Mouse (Mus musculus): Measurements from ENCODE around the gene Atraid. TPM values are rescaled to one million over a fixed set of nuclear protein-coding genes. Genes with fewer than 3 reads are reported as not detected.
"Not testable (repeated sequence)": the region's sequence is repeated elsewhere in the genome, so short reads cannot be mapped to it uniquely, and the experiment has no call there.

Atraid gene
- polyA plus RNA-seq, 1 experiment from 2014 or later = 147 TPM

- no peak for ATAC-seq (ENCODE audit: low FRiP score, low read depth)
- 85% methylated on average over 8 of the region's 8 CpGs for WGBS
Measured at GRCm38 (mm10) chr5:31031508-31031907, 16.6 kb upstream of the Atraid start.

GRCm38 (mm10) chr5:31034669-31035068 lies 13.4 kb upstream of the Atraid start:
- no peaks in the 10 kb centered on the region for H3K9me3 ChIP-seq
- 0 out of 2 replicates have a peak, but pooled peaks cover 2% of the 10 kb centered on the region for H3K27me3 ChIP-seq
- H3K4me2 ChIP-seq (replicated peaks) = no peak overlapping the region
- no peak overlapping the region for H3K9ac ChIP-seq
- H3K4me3 ChIP-seq = no peak overlapping the region
- no peaks in the 10 kb centered on the region for H3K4me1 ChIP-seq
- H3K27ac ChIP-seq = no peak overlapping the region
- WGBS = 80% methylated on average over 6 of the region's 6 CpGs
- H3K36me3 ChIP-seq = peaks cover 33% of the 10 kb centered on the region
- ATAC-seq (ENCODE audit: low FRiP score, low read depth) = no peak

More at GRCm38 (mm10) chr5:31031508-31031907, 16.6 kb upstream of the Atraid start:
- Histone ChIP-seq H3K36me3 (peaks cover 4% of the 10 kb centered on the region; the same call in 1 of the 2 replicates), H3K4me1 (no peaks in the 10 kb centered on the region), H3K27ac (no peak overlapping the region), H3K9ac (no peak overlapping the region), H3K27me3 (0 out of 2 replicates have a peak, but pooled peaks cover 2% of the 10 kb centered on the region), H3K4me2 (replicated peaks) (no peak overlapping the region), H3K4me3 (no peak overlapping the region), H3K9me3 (no peaks in the 10 kb centered on the region)

DNA sequence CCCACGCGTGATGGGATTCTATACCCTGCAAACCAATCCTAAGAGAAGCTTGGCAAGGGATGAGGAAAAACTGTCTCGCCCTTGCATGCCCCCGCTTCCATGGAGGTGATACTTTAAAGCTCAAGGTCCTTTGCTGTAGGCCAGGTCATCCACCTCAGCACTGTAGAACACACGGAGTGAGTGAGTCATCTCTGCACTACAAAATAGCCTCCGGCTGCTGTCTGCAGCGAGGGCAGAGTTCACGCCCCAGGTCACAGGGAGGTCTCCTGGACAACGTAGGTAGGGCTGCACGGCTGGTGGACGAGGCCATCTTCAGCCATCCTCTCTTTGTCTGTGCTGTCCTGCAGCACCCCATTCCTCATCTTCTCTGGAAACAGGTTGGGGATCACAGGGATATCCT lies 11.6 kb upstream of the Atraid start:
- H3K4me3 ChIP-seq; H3K4me1 ChIP-seq; H3K27me3 ChIP-seq; ATAC-seq (ENCODE audit: low FRiP score, low read depth); H3K9ac ChIP-seq; H3K27ac ChIP-seq; H3K4me2 ChIP-seq (replicated peaks); H3K9me3 ChIP-seq: not testable (repeated sequence)
- WGBS = 83% methylated on average over 11 of the region's 11 CpGs
- H3K36me3 ChIP-seq = peaks cover 47% of the 10 kb centered on the region

DNA sequence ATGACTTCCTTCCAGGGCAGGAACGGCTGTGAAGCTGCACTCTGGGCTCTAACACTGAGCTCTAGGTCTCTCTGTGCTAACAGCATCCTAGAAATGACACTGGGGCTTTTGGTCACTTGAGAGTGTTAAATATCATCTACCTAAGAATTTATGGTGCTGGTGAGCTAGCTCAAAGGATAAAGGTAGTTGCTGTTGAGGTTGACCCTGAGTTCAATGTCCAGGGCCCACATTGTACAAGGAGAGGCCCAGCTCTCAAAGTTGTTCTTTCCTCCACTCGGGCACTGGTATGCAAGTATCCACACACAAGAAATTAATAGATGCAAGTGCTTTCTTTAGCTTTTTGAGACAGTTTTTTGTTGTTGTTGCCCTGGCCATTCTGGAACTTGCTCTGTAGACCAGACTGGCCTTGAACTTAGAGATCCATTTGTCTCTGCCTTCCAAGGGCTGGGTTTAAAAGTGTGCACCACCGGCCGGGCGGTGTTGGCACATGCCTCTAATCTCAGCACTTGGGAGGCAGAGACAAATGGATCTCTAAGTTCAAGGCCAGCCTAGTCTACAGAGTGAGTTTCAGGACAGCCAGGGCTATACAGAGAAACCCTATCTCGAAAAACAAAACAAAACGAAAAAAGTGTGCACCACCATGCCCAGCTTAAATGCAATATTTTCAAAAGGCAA lies 9.8 kb upstream of the Atraid start:
- WGBS = 90% methylated on average over 7 of the region's 7 CpGs
- peaks cover 62% of the 10 kb centered on the region for H3K36me3 ChIP-seq
- H3K9ac ChIP-seq = no peak overlapping the region
- no peak overlapping the region for H3K4me3 ChIP-seq
- no peaks in the 10 kb centered on the region for H3K4me1 ChIP-seq
- H3K9me3 ChIP-seq = no peaks in the 10 kb centered on the region
- no peak for ATAC-seq (ENCODE audit: low FRiP score, low read depth)
- no peak overlapping the region for H3K4me2 ChIP-seq (replicated peaks)
- no peaks in the 10 kb centered on the region for H3K27me3 ChIP-seq
- no peak overlapping the region for H3K27ac ChIP-seq

GRCm38 (mm10) chr5:31046416-31046815 lies 1.7 kb upstream of the Atraid start:
- no peaks in the 10 kb centered on the region for H3K27me3 ChIP-seq
- H3K9me3 ChIP-seq = no peaks in the 10 kb centered on the region
- no peak overlapping the region for H3K4me3 ChIP-seq
- 90% methylated on average over 6 of the region's 6 CpGs for WGBS
- no peak overlapping the region for H3K27ac ChIP-seq
- H3K4me1 ChIP-seq = peaks cover 9% of the 10 kb centered on the region
- no peak overlapping the region for H3K4me2 ChIP-seq (replicated peaks)
- peaks cover 24% of the 10 kb centered on the region for H3K36me3 ChIP-seq
- no peak for ATAC-seq (ENCODE audit: low FRiP score, low read depth)
- no peak overlapping the region for H3K9ac ChIP-seq

DNA sequence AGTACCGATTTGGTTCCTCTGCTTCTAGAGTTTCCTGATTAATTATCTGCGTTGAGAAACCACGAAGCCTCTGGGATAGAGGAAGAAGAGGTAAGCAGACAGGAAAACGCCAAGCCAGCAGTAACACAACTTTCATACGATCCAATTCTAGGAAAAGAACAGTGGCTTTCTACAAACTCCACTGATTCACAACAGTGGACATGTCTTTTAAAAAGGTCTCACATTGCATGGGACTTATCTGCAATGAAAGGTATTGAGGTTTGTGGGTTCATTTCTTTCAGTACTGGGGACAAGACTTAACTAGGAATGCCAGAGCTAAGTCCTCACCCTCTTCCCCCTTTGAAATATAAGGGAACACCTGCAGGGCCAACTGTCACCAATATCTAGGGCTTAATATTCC lies 1.0 kb upstream of the Atraid start:
- H3K4me3 ChIP-seq = peak overlapping the region; percentile 73
- peak overlapping the region; percentile 88 for H3K9ac ChIP-seq
- H3K9me3 ChIP-seq = no peaks in the 10 kb centered on the region
- ATAC-seq (ENCODE audit: low FRiP score, low read depth) = no peak
- peak overlapping the region; percentile 82 for H3K4me2 ChIP-seq (replicated peaks)
- H3K4me1 ChIP-seq = peaks cover 9% of the 10 kb centered on the region
- no peak overlapping the region for H3K27ac ChIP-seq
- no peaks in the 10 kb centered on the region for H3K27me3 ChIP-seq
- 77% methylated on average over 5 of the region's 5 CpGs for WGBS
- H3K36me3 ChIP-seq = peaks cover 22% of the 10 kb centered on the region

DNA sequence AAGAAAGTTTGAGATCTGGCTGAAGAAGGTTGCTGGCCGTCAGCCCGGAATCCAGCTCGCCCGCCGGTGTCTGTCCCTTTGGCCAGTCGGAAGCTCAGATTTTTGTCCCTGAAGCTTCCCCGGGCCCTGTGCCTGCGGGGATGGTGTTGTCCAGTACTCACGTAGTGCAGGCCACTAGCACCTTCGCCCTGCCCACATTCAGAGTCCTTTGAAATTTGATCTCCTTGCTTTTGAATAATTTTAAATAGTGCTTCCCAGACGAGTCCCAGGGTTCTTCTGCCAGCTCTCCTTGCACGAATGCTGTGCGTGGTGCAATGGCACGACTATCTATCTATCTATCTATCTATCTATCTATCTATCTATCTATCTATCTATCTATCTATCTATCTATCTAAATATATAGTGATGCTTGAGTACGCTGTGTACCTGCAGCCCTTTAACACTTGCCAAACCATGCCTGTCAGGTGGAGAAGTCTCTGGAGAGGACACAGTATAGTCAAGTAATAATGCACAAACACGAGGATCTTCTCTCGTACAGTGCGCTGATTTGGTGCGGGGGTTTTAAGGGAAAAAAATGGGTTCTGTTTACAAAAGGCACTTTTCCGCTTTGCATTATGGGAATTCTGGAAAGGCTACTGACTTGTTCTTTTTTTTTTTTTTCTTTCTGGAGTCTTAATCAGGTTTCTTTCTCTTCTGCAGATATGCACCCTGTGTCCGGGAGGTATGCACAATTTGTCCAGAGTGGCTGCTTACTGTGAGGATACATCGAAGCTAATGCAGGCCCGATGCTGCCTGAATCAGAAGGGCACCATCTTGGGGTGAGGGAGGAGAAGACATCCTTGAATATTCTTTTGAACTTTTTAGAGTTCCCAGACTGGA lies 890 bp downstream of the Atraid start, which contains the start of gene Slc5a6:
TSS of gene Slc5a6 (minus strand) at position 162 of the 879 bp plus-strand sequence.
- peak within 1 kb of the TSS; percentile 96 for H3K27ac ChIP-seq
- H3K4me2 ChIP-seq (replicated peaks) = peak within 1 kb of the TSS; percentile 82
- peaks cover 17% of the 10 kb centered on the region for H3K36me3 ChIP-seq
- no peaks in the 10 kb centered on the region for H3K9me3 ChIP-seq
- peak within 1 kb of the TSS; percentile 88 for H3K9ac ChIP-seq
- peak within 1 kb of the TSS; percentile 73 for H3K4me3 ChIP-seq
- no peaks in the 10 kb centered on the region for H3K27me3 ChIP-seq
- peaks cover 12% of the 10 kb centered on the region for H3K4me1 ChIP-seq
- peak; percentile 14 for ATAC-seq (ENCODE audit: low FRiP score, low read depth)
- WGBS = under 1% methylated on average over 23 of the region's 23 CpGs

GRCm38 (mm10) chr5:31050427-31050826 lies 2.3 kb downstream of the Atraid start:
- Histone ChIP-seq H3K27ac (no peak overlapping the region), H3K4me1 (peaks cover 17% of the 10 kb centered on the region), H3K4me3 (no peak overlapping the region), H3K9ac (no peak overlapping the region), H3K27me3 (no peaks in the 10 kb centered on the region), H3K4me2 (replicated peaks) (no peak overlapping the region), H3K36me3 (peaks cover 13% of the 10 kb centered on the region), H3K9me3 (no peaks in the 10 kb centered on the region)
- no peak for ATAC-seq (ENCODE audit: low FRiP score, low read depth)

- H3K4me2 ChIP-seq (replicated peaks) = peak overlapping the region; percentile 86
- ATAC-seq (ENCODE audit: low FRiP score, low read depth); H3K27me3 ChIP-seq; H3K9me3 ChIP-seq: not testable (repeated sequence)
- peak overlapping the region; percentile 44; the same call in 1 of the 2 replicates for H3K27ac ChIP-seq
- WGBS = 54% methylated on average over 4 of the region's 4 CpGs
- peak overlapping the region; percentile 87 for H3K9ac ChIP-seq
- H3K4me3 ChIP-seq = peak overlapping the region; percentile 72
- peaks cover 15% of the 10 kb centered on the region for H3K4me1 ChIP-seq
- peaks cover 34% of the 10 kb centered on the region for H3K36me3 ChIP-seq
Measured at GRCm38 (mm10) chr5:31053728-31054127, 5.6 kb downstream of the Atraid start.

DNA sequence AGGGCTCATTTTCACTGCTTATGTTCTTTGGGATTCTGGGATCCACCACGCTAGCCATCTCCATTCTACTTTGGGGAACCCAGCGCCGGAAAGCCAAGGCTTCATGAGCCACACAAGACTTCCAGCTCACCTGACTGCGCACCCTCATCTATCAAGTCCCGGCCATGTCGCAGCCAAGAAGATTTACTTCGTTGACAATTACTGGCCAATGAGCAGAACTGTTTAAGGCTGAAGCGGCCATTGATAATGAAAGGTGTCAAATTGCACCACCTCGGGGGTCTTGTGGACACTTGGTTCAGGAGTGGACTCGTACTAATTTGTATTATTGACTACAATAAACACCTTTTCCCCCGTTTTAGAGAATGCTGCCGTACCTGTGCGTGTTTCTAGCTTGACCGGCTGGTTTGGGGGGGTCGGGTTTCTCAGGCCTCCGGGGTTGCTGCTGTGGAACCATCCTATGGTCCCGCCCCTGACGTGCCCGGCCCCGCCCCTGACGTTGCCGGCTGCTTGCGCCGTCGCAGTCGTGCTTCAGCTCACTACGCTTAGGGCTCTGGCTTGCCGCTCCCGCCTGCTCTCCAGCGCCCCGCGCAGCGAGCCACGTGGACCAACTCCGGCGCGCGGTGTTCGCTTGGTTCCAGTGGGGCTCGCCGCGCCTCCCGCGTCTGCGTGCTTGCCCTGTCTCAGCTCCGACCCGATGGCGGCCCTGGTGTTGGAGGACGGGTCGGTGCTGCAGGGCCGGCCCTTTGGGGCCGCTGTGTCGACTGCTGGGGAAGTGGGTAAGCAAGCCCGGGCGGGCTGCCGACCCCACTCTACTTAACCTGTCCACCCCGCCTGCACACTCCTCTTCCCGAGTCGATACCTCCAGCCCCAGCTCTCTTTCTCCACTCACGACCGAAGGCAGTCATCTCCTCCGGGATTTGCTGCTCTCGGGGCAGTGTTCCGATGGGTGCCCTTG lies 6.4 kb downstream of the Atraid start, which contains the start of gene Cad:
TSS of gene Cad (plus strand) at position 520 of the 955 bp plus-strand sequence.
- H3K4me3 ChIP-seq = peak within 1 kb of the TSS; percentile 72
- H3K27me3 ChIP-seq = no peaks in the 10 kb centered on the region
- H3K4me2 ChIP-seq (replicated peaks) = peak within 1 kb of the TSS; percentile 86
- under 1% methylated on average over 60 of the region's 64 CpGs for WGBS
- peaks cover 42% of the 10 kb centered on the region for H3K36me3 ChIP-seq
- ATAC-seq (ENCODE audit: low FRiP score, low read depth) = peak; percentile 97
- H3K9me3 ChIP-seq = no peaks in the 10 kb centered on the region
- H3K9ac ChIP-seq = peak within 1 kb of the TSS; percentile 87
- H3K4me1 ChIP-seq = peaks cover 15% of the 10 kb centered on the region
- H3K27ac ChIP-seq = peak within 1 kb of the TSS; percentile 81
